Mouse (Mus musculus): ENCODE results near the gene Tmem198b.
"Not testable (repeated sequence)": the region's sequence is repeated elsewhere in the genome, so short reads cannot be mapped to it uniquely, and the experiment has no call there.

The Tmem198b gene

GRCm38 (mm10) chr10:128804271-128805091 lies at the start of gene Tmem198b:
Tmem198b (minus strand) TSS chr10:128804370.
- peak; percentile 28 for DNase-seq (ENCODE audit: low spot score)

GRCm38 (mm10) chr10:128850339-128850738 lies 46.2 kb upstream of the Tmem198b start:
- DNase-seq (ENCODE audit: low spot score) = no peak

GRCm38 (mm10) chr10:128848426-128848825 lies 44.3 kb upstream of the Tmem198b start:
- DNase-seq (ENCODE audit: low spot score) = no peak

GRCm38 (mm10) chr10:128846664-128847063 lies 42.5 kb upstream of the Tmem198b start:
- no peak for DNase-seq (ENCODE audit: low spot score)

- no peak for DNase-seq (ENCODE audit: low spot score)
Measured at GRCm38 (mm10) chr10:128845516-128845915, 41.3 kb upstream of the Tmem198b start.

- no peak for DNase-seq (ENCODE audit: low spot score)
Measured at GRCm38 (mm10) chr10:128843260-128843659, 39.1 kb upstream of the Tmem198b start.

GRCm38 (mm10) chr10:128840612-128841011 lies 36.4 kb upstream of the Tmem198b start:
- DNase-seq (ENCODE audit: low spot score) = no peak

GRCm38 (mm10) chr10:128839434-128839833 lies 35.3 kb upstream of the Tmem198b start:
- no peak for DNase-seq (ENCODE audit: low spot score)

- DNase-seq (ENCODE audit: low spot score) = no peak
Measured at GRCm38 (mm10) chr10:128837400-128837799, 33.2 kb upstream of the Tmem198b start.

- DNase-seq (ENCODE audit: low spot score) = no peak
Measured at GRCm38 (mm10) chr10:128823821-128824220, 19.7 kb upstream of the Tmem198b start.

- not testable (repeated sequence) for DNase-seq (ENCODE audit: low spot score)
Measured at GRCm38 (mm10) chr10:128823087-128823486, 18.9 kb upstream of the Tmem198b start.

- DNase-seq (ENCODE audit: low spot score) = no peak
Measured at GRCm38 (mm10) chr10:128822135-128822534, 18.0 kb upstream of the Tmem198b start.

GRCm38 (mm10) chr10:128821358-128822056 lies 17.3 kb upstream of the Tmem198b start, which contains the start of gene Ormdl2:
Ormdl2 (minus strand) TSS chr10:128821645.
- peak; percentile 97 for DNase-seq (ENCODE audit: low spot score)

GRCm38 (mm10) chr10:128820217-128820616 lies 16.0 kb upstream of the Tmem198b start:
- no peak for DNase-seq (ENCODE audit: low spot score)

- DNase-seq (ENCODE audit: low spot score) = no peak
Measured at GRCm38 (mm10) chr10:128817033-128817432, 12.9 kb upstream of the Tmem198b start, which contains the start of gene Sarnp. Sarnp (plus strand) TSS chr10:128817333.

- no peak for DNase-seq (ENCODE audit: low spot score)
Measured at GRCm38 (mm10) chr10:128807018-128807417, 2.8 kb upstream of the Tmem198b start.

GRCm38 (mm10) chr10:128806086-128806485 lies 1.9 kb upstream of the Tmem198b start:
- DNase-seq (ENCODE audit: low spot score) = no peak

GRCm38 (mm10) chr10:128805092-128806000 lies 1.2 kb upstream of the Tmem198b start:
- peak; percentile 90 for DNase-seq (ENCODE audit: low spot score)

GRCm38 (mm10) chr10:128803771-128804270 lies 349 bp downstream of the Tmem198b start, which contains the start of gene Dnajc14:
Dnajc14 (plus strand) TSS chr10:128804062.
- DNase-seq (ENCODE audit: low spot score) = no peak

- DNase-seq (ENCODE audit: low spot score) = no peak
Measured at GRCm38 (mm10) chr10:128803361-128803760, 809 bp downstream of the Tmem198b start.

GRCm38 (mm10) chr10:128802956-128803355 lies 1.2 kb downstream of the Tmem198b start:
- no peak for DNase-seq (ENCODE audit: low spot score)

All from spleen, adult 12 weeks (tissue).